Mouse (Mus musculus) megakaryocyte, embryonic 14.5 days (primary cell): ENCODE results near the gene Abcc4. TPM values are rescaled to one million over a fixed set of nuclear protein-coding genes. Genes with fewer than 3 reads are reported as not detected.

Experiments
- H3K27me3 ChIP-seq: replicated peaks from 2 replicates; pipeline ENCODE3; 2012; ENCODE audit warnings: inconsistent platforms
- H3K36me3 ChIP-seq: replicated peaks from 2 replicates; pipeline ENCODE3; 2012; ENCODE audit warnings: low read length, inconsistent platforms, mixed read lengths
- H3K4me1 ChIP-seq: 2 replicates; pipeline ENCODE4 v1.6.1; 2012; ENCODE audit warnings: inconsistent platforms
- H3K4me3 ChIP-seq: replicated peaks from 2 replicates; pipeline ENCODE3; 2012; ENCODE audit warnings: moderate library complexity, mild to moderate bottlenecking, inconsistent platforms
- H3K9me3 ChIP-seq: 2 replicates; pipeline ENCODE4 v1.6.1; 2012; ENCODE audit warnings: inconsistent platforms
- FLI1 ChIP-seq: IDR thresholded peaks from 2 replicates; pipeline ENCODE4 v1.6.1; 2012; ENCODE audit warnings: low read length, inconsistent platforms, mixed read lengths
- GATA1 ChIP-seq: IDR thresholded peaks from 3 replicates; pipeline ENCODE4 v1.6.1; 2012; ENCODE audit warnings: mixed read lengths, low read length, inconsistent platforms, borderline replicate concordance
- polyA plus RNA-seq: library from polyadenylated mRNA; stranded (reverse); fragments of >175 nt; gene quantifications from 2 replicates; pipeline ENCODE4 v1.2.3, GENCODE M21; 2012; ENCODE audit warnings: low replicate concordance; ENCODE audit not compliant: insufficient read depth

Gene Abcc4
- polyA plus RNA-seq, 1 experiment: 1.8 TPM

- no peaks in the 10 kb centered on the region for H3K27me3 ChIP-seq
- peaks cover 40% of the 10 kb centered on the region for H3K4me1 ChIP-seq
- H3K4me3 ChIP-seq: no peak overlapping the region
- peaks cover 60% of the 10 kb centered on the region for H3K36me3 ChIP-seq
- no peaks in the 10 kb centered on the region for H3K9me3 ChIP-seq
- TF ChIP-seq GATA1 (no peak), FLI1 (no peak)
Observed at GRCm38 (mm10) chr14:118696556-118697289, 9.3 kb downstream of the Abcc4 start.

- no peak for TF ChIP-seq FLI1
- TF ChIP-seq GATA1: no peak
- no peak overlapping the region for H3K4me3 ChIP-seq
- H3K9me3 ChIP-seq: no peaks in the 10 kb centered on the region
- H3K27me3 ChIP-seq: no peaks in the 10 kb centered on the region
- H3K36me3 ChIP-seq: peaks cover 66% of the 10 kb centered on the region
- peaks cover 45% of the 10 kb centered on the region for H3K4me1 ChIP-seq
Observed at GRCm38 (mm10) chr14:118695866-118696265, 10.2 kb downstream of the Abcc4 start.

- Histone ChIP-seq H3K4me1 (peaks cover 41% of the 10 kb centered on the region), H3K9me3 (no peaks in the 10 kb centered on the region), H3K27me3 (no peaks in the 10 kb centered on the region), H3K4me3 (no peak overlapping the region), H3K36me3 (peaks cover 62% of the 10 kb centered on the region)
- TF ChIP-seq FLI1: no peak
Observed at GRCm38 (mm10) chr14:118694321-118694720, 11.7 kb downstream of the Abcc4 start.

GRCm38 (mm10) chr14:118691910-118692309 lies 14.1 kb downstream of the Abcc4 start:
- Histone ChIP-seq H3K27me3 (no peaks in the 10 kb centered on the region), H3K4me3 (no peak overlapping the region), H3K36me3 (peaks cover 61% of the 10 kb centered on the region), H3K9me3 (no peaks in the 10 kb centered on the region; the same call in 1 of the 2 replicates), H3K4me1 (peaks cover 30% of the 10 kb centered on the region)
- TF ChIP-seq GATA1 (no peak), FLI1 (no peak)

GRCm38 (mm10) chr14:118691404-118691803 lies 14.6 kb downstream of the Abcc4 start:
- Histone ChIP-seq H3K27me3 (no peaks in the 10 kb centered on the region), H3K36me3 (peaks cover 56% of the 10 kb centered on the region), H3K9me3 (no peaks in the 10 kb centered on the region; the same call in 1 of the 2 replicates), H3K4me3 (no peak overlapping the region), H3K4me1 (peaks cover 30% of the 10 kb centered on the region)
- TF ChIP-seq GATA1 (no peak), FLI1 (no peak)

GRCm38 (mm10) chr14:118690921-118691320 lies 15.1 kb downstream of the Abcc4 start:
- peaks cover 56% of the 10 kb centered on the region for H3K36me3 ChIP-seq
- H3K4me3 ChIP-seq: no peak overlapping the region
- TF ChIP-seq FLI1 (no peak), GATA1 (no peak)
- peaks cover 29% of the 10 kb centered on the region for H3K4me1 ChIP-seq
- H3K27me3 ChIP-seq: no peaks in the 10 kb centered on the region
- H3K9me3 ChIP-seq: no peaks in the 10 kb centered on the region; the same call in 1 of the 2 replicates

- H3K9me3 ChIP-seq: peaks cover 4% of the 10 kb centered on the region
Observed at GRCm38 (mm10) chr14:118690336-118690735, 15.7 kb downstream of the Abcc4 start.

GRCm38 (mm10) chr14:118688643-118689042 lies 17.4 kb downstream of the Abcc4 start:
- H3K9me3 ChIP-seq: peaks cover 7% of the 10 kb centered on the region
- H3K4me3 ChIP-seq: no peak overlapping the region
- peaks cover 21% of the 10 kb centered on the region for H3K4me1 ChIP-seq
- no peaks in the 10 kb centered on the region for H3K27me3 ChIP-seq
- TF ChIP-seq FLI1: no peak
- TF ChIP-seq GATA1: no peak
- H3K36me3 ChIP-seq: peaks cover 38% of the 10 kb centered on the region

More at GRCm38 (mm10) chr14:118690336-118690735, 15.7 kb downstream of the Abcc4 start:
- Histone ChIP-seq H3K36me3 (peaks cover 54% of the 10 kb centered on the region), H3K4me3 (no peak overlapping the region), H3K4me1 (peaks cover 24% of the 10 kb centered on the region), H3K27me3 (no peaks in the 10 kb centered on the region)
- no peak for TF ChIP-seq FLI1
- TF ChIP-seq GATA1: no peak

GRCm38 (mm10) chr14:118686861-118687260 lies 19.2 kb downstream of the Abcc4 start:
- Histone ChIP-seq H3K36me3 (peaks cover 37% of the 10 kb centered on the region), H3K4me1 (peaks cover 27% of the 10 kb centered on the region), H3K4me3 (no peak overlapping the region), H3K9me3 (peaks cover 7% of the 10 kb centered on the region), H3K27me3 (no peaks in the 10 kb centered on the region)
- TF ChIP-seq FLI1 (no peak), GATA1 (no peak)

- H3K27me3 ChIP-seq: no peaks in the 10 kb centered on the region
- TF ChIP-seq GATA1: no peak
- TF ChIP-seq FLI1: no peak
- H3K36me3 ChIP-seq: peaks cover 30% of the 10 kb centered on the region
- H3K4me3 ChIP-seq: no peak overlapping the region
- H3K4me1 ChIP-seq: peaks cover 18% of the 10 kb centered on the region
- peaks cover 7% of the 10 kb centered on the region for H3K9me3 ChIP-seq
Observed at GRCm38 (mm10) chr14:118685572-118685971, 20.4 kb downstream of the Abcc4 start.
